Mouse (Mus musculus) forebrain, embryonic 16.5 days (tissue): ENCODE measurements around the gene Insr. TPM values are rescaled to one million over a fixed set of nuclear protein-coding genes. Genes with fewer than 3 reads are reported as not detected.

Experiments
- ATAC-seq: fragments of 200-750 bp; cut with Nextera tagmentation; 2 replicates; pipeline ENCODE4 v1.8.0; 2017; ENCODE audit warnings: mild to moderate bottlenecking, moderate library complexity
- H3K27ac ChIP-seq: fragments of 300-500 bp; sonication (generic); 2 replicates; pipeline ENCODE4 v1.5.1; 2014; ENCODE audit warnings: low read length, control low read depth
- H3K27me3 ChIP-seq: fragments of 300-500 bp; sonication (generic); replicated peaks from 2 replicates; pipeline ENCODE4 v1.6.1; 2014; ENCODE audit warnings: low read length; ENCODE audit not compliant: control insufficient read depth, insufficient read depth
- H3K36me3 ChIP-seq: fragments of 300-500 bp; sonication (generic); 2 replicates; pipeline ENCODE4 v1.6.1; 2014; ENCODE audit not compliant: control insufficient read depth, insufficient read depth
- H3K4me1 ChIP-seq: fragments of 300-500 bp; sonication (generic); replicated peaks from 2 replicates; pipeline ENCODE4 v1.6.1; 2014; ENCODE audit warnings: low read length; ENCODE audit not compliant: control insufficient read depth, insufficient read depth
- H3K4me2 ChIP-seq: fragments of 300-500 bp; sonication (generic); 2 replicates; pipeline ENCODE4 v1.6.1; 2014; ENCODE audit warnings: mild to moderate bottlenecking, low read length, control low read depth
- H3K4me3 ChIP-seq: fragments of 300-500 bp; sonication (generic); replicated peaks from 2 replicates; pipeline ENCODE4 v1.5.1; 2014; ENCODE audit warnings: mild to moderate bottlenecking, low read length, control low read depth
- H3K9ac ChIP-seq: fragments of 300-500 bp; sonication (generic); replicated peaks from 2 replicates; pipeline ENCODE4 v1.6.1; 2014; ENCODE audit warnings: low read depth, low read length, control low read depth
- H3K9me3 ChIP-seq: fragments of 300-500 bp; sonication (generic); 2 replicates; pipeline ENCODE4 v1.6.1; 2016; ENCODE audit warnings: low read length; ENCODE audit not compliant: control insufficient read depth
- WGBS: fragments of 180-500 bp; shearing (Covaris S2); extraction: QIAGEN DNeasy Blood & Tissue Kit; methylation state at CpG from one replicate; pipeline ENCODE4 v1.1.7; 2014; 5-methylcytosine and 5-hydroxymethylcytosine counted together
- polyA plus RNA-seq: library from polyadenylated mRNA; unstranded; fragments of >200 nt; fragmentation: Nextera tagmentation; extraction: Ambion mirVana; gene quantifications from 2 replicates; pipeline ENCODE4 v1.2.1, GENCODE M21; 2015

The Insr gene
- polyA plus RNA-seq, 1 experiment from 2014 or later, result 66.7 TPM

- Histone ChIP-seq H3K27me3 (no peaks in the 10 kb centered on the region), H3K4me2 (peak overlapping the region; percentile 84), H3K4me3 (peak overlapping the region; percentile 77), H3K36me3 (no peaks in the 10 kb centered on the region), H3K9me3 (no peaks in the 10 kb centered on the region), H3K9ac (peak overlapping the region; percentile 90), H3K27ac (peak overlapping the region; percentile 96), H3K4me1 (peaks cover 16% of the 10 kb centered on the region)
- no peak for ATAC-seq
- WGBS, result 87% methylated on average over 12 of the region's 12 CpGs
These were observed 59.5 kb downstream of the Insr start for GRCm38 (mm10) chr8:3219921-3220411.

GRCm38 (mm10) chr8:3219266-3219665, 60.2 kb downstream of the Insr start:
- Histone ChIP-seq H3K27ac (no peak overlapping the region), H3K4me3 (no peak overlapping the region), H3K36me3 (no peaks in the 10 kb centered on the region), H3K4me1 (peaks cover 16% of the 10 kb centered on the region), H3K27me3 (no peaks in the 10 kb centered on the region), H3K4me2 (no peak overlapping the region), H3K9me3 (no peaks in the 10 kb centered on the region), H3K9ac (no peak overlapping the region)
- WGBS, result 74% methylated on average over 3 of the region's 3 CpGs
- no peak for ATAC-seq

DNA sequence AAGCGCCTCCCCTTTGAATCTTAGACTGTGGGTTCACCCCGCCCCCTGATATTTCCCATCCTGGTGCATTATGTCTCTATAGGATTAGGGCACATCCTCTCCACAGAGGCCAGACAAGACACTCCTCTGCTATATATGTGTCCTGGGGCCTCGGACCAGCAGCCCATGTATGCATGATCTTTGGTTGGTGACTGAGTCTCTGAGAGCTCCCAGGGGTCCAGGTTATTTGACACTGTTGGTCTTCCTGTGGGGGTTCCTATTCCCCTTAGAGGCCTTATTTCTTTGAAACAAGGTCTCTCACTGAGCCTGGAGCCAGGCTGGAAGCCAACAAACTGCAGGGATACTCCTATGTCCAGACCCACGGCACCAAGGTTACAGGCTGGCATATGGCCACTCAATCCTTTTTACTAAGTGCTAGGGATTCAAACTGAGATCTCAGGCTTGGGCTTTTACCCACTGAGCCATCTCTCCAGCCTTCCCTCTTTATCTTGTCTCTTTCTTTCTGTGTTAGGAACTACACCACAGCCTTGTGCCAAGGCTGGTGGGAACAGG, 62.8 kb downstream of the Insr start:
- no peak overlapping the region for H3K4me2 ChIP-seq
- H3K27ac ChIP-seq, result peak overlapping the region; percentile 10; the same call in 1 of the 2 replicates
- H3K9ac ChIP-seq, result no peak overlapping the region
- H3K27me3 ChIP-seq, result no peaks in the 10 kb centered on the region
- H3K4me1 ChIP-seq, result peaks cover 9% of the 10 kb centered on the region
- ATAC-seq, result no peak
- WGBS, result 72% methylated on average over 4 of the region's 4 CpGs
- H3K36me3 ChIP-seq, result no peaks in the 10 kb centered on the region
- no peak overlapping the region for H3K4me3 ChIP-seq
- H3K9me3 ChIP-seq, result no peaks in the 10 kb centered on the region

GRCm38 (mm10) chr8:3215561-3215960, 63.9 kb downstream of the Insr start:
- no peak overlapping the region for H3K9ac ChIP-seq
- H3K27me3 ChIP-seq, result no peaks in the 10 kb centered on the region
- no peaks in the 10 kb centered on the region for H3K36me3 ChIP-seq
- H3K4me2 ChIP-seq, result no peak overlapping the region
- ATAC-seq, result peak; percentile 29; the same call in 1 of the 2 replicates
- peaks cover 7% of the 10 kb centered on the region for H3K4me1 ChIP-seq
- no peak overlapping the region for H3K4me3 ChIP-seq
- no peak overlapping the region for H3K27ac ChIP-seq
- no peaks in the 10 kb centered on the region for H3K9me3 ChIP-seq

DNA sequence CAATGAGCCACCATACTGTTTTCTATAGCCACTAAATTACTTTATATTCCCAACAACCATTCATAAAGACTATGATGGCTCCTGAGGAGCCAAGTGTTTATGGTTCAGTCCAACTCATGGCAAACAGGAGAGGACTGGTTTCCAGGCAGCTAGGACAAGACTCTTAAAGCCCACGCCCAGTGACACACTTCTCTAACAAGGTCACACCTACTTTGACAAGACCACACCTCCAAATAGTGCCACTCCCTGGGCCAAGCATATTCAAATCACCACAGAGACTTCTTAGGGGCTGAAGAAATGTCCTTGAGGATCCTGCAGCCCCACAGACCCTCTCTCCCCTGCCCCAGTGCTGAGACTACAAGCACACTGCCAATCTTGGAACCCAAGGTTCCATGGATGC, 64.8 kb downstream of the Insr start:
- 80% methylated on average over 1 of the region's 1 CpGs for WGBS
- Histone ChIP-seq H3K4me3 (no peak overlapping the region), H3K4me2 (no peak overlapping the region), H3K9me3 (no peaks in the 10 kb centered on the region), H3K36me3 (no peaks in the 10 kb centered on the region), H3K4me1 (no peaks in the 10 kb centered on the region; the same call in 1 of the 2 replicates), H3K27ac (no peak overlapping the region), H3K27me3 (no peaks in the 10 kb centered on the region), H3K9ac (no peak overlapping the region)
- ATAC-seq, result no peak

DNA sequence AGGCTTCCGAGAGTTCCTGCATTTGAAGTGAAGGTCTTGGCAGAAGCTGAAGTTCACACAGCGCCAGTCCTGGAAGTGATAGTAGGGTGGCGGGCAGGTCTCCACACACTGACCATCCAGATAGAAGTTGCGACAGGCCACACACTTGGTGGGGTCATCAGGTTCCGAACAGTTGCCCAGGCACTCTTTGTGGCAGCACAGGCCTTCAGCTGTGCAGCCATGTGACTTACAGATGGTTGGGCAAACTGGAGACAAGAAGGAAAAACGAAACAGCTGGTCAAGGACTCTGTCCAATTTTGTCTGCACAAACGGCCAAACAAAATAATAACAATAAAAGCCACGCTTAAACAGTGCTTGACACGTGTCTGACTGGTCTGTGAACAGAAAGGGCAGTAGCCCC, 68.0 kb downstream of the Insr start:
- no peaks in the 10 kb centered on the region for H3K27me3 ChIP-seq
- no peak overlapping the region for H3K4me2 ChIP-seq
- H3K4me1 ChIP-seq, result no peaks in the 10 kb centered on the region
- H3K27ac ChIP-seq, result peak overlapping the region; percentile 12; the same call in 1 of the 2 replicates
- 76% methylated on average over 9 of the region's 9 CpGs for WGBS
- ATAC-seq, result no peak
- no peak overlapping the region for H3K4me3 ChIP-seq
- no peaks in the 10 kb centered on the region for H3K9me3 ChIP-seq
- H3K9ac ChIP-seq, result no peak overlapping the region
- H3K36me3 ChIP-seq, result no peaks in the 10 kb centered on the region; the same call in 1 of the 2 replicates

DNA sequence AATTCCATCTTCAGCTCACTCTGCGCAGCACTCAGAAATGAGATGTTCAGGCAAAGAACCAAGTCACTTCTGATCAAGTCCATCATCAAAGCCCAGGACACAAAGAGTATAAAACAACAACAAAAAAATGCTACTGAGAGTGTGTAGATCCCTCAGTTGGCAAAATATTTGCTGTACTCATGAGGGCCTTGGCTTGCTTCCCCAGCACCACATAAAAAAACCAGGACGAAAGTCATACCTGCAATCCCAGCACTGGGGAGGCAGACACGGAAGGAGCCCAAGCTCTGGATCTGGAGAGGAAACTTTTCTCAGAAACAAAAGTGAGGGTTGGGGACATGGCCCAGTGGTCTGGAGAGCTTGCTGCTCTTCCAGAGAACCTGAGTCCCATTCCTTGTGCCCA, 69.5 kb downstream of the Insr start:
- no peaks in the 10 kb centered on the region; the same call in 1 of the 2 replicates for H3K36me3 ChIP-seq
- H3K9ac ChIP-seq, result no peak overlapping the region
- H3K9me3 ChIP-seq, result no peaks in the 10 kb centered on the region
- WGBS, result 95% methylated on average over 3 of the region's 3 CpGs
- H3K4me1 ChIP-seq, result no peaks in the 10 kb centered on the region
- no peaks in the 10 kb centered on the region for H3K27me3 ChIP-seq
- no peak for ATAC-seq
- no peak overlapping the region for H3K27ac ChIP-seq
- no peak overlapping the region for H3K4me2 ChIP-seq
- no peak overlapping the region for H3K4me3 ChIP-seq

GRCm38 (mm10) chr8:3209268-3209667, 70.1 kb downstream of the Insr start:
- Histone ChIP-seq H3K4me2 (no peak overlapping the region), H3K9me3 (no peaks in the 10 kb centered on the region), H3K9ac (no peak overlapping the region), H3K4me3 (no peak overlapping the region), H3K27me3 (no peaks in the 10 kb centered on the region), H3K36me3 (peaks cover 5% of the 10 kb centered on the region), H3K27ac (no peak overlapping the region), H3K4me1 (no peaks in the 10 kb centered on the region)
- 64% methylated on average over 3 of the region's 3 CpGs for WGBS
- no peak for ATAC-seq

GRCm38 (mm10) chr8:3208729-3209128, 70.7 kb downstream of the Insr start:
- Histone ChIP-seq H3K9me3 (no peaks in the 10 kb centered on the region), H3K4me1 (no peaks in the 10 kb centered on the region), H3K4me3 (no peak overlapping the region), H3K4me2 (no peak overlapping the region), H3K36me3 (peaks cover 7% of the 10 kb centered on the region), H3K9ac (no peak overlapping the region), H3K27ac (no peak overlapping the region), H3K27me3 (no peaks in the 10 kb centered on the region)
- ATAC-seq, result no peak
